Mouse (Mus musculus) bone marrow, adult 2 months (tissue): Measurements from ENCODE around the gene Zbtb16.

Experiments
- CTCF ChIP-seq: fragments of 200-500 bp; IDR thresholded peaks from 2 replicates; pipeline ENCODE4 v1.5.1; 2011; ENCODE audit warnings: low read length, control low read depth; ENCODE audit not compliant: control insufficient read depth, insufficient read depth
- POLR2A ChIP-seq: fragments of 200-500 bp; IDR thresholded peaks from 2 replicates; pipeline ENCODE4 v1.6.1; 2011; ENCODE audit warnings: low read depth, mild to moderate bottlenecking, control low read depth, low read length, borderline replicate concordance; ENCODE audit not compliant: control insufficient read depth

- TF ChIP-seq CTCF, result no peak
- TF ChIP-seq POLR2A, result no peak
Observed at GRCm38 (mm10) chr9:48804509-48804908, 31.5 kb downstream of the Zbtb16 start.
